Mouse (Mus musculus): ENCODE results near the gene Coa5. TPM values are rescaled to one million over a fixed set of nuclear protein-coding genes. Genes with fewer than 3 reads are reported as not detected.

Gene Coa5
- total RNA-seq (2021), result 10 to 100 TPM; 90.6 to 92.3 TPM
- long read RNA-seq, experiment 1, transcript Coa5-201 (3 exons, 3,863 nt), result major isoform, 130 of 162 reads
- long read RNA-seq, experiment 1, partial matches to known transcripts, result 0 of 162 reads
- long read RNA-seq, experiment 1, other reads (novel, unspliced or antisense), result 32 of 162 reads
- long read RNA-seq, experiment 2, transcript Coa5-201 (3 exons, 3,863 nt), result major isoform, 65 of 75 reads
- long read RNA-seq, experiment 2, partial matches to known transcripts, result 0 of 75 reads
- long read RNA-seq, experiment 2, other reads (novel, unspliced or antisense), result 10 of 75 reads

- DNase-seq (ENCODE audit: low spot score), result peak; percentile 96
These were observed at the start of gene Coa5, which contains the start of gene Unc50 for GRCm38 (mm10) chr1:37429366-37430296. Coa5 (minus strand) TSS chr1:37430103. Unc50 (plus strand) TSS chr1:37430139.

DNA sequence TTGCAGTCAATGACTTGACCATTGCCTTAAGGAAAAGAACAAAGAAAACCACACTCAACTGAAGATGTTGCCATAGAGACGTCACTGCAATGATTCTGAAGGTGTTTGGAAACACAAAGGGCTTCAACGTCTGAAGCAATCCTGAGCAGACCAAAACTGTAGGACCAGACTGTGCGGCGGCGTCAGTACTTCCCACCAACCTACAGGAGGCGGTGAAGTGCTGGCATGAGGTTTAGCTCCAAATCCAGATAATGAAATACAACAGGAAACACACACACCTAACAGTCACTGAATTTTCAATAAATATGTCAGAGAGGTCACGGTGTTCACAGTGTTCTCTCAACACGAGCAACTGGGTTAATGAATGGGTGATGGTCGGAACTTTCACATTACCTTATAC is 49.2 kb upstream of the Coa5 start:
- DNase-seq (ENCODE audit: low spot score), result no peak

- DNase-seq (ENCODE audit: low spot score), result no peak
These were observed 48.5 kb upstream of the Coa5 start for GRCm38 (mm10) chr1:37478416-37478815.

GRCm38 (mm10) chr1:37477928-37478327 is 48.0 kb upstream of the Coa5 start:
- no peak for DNase-seq (ENCODE audit: low spot score)

DNA sequence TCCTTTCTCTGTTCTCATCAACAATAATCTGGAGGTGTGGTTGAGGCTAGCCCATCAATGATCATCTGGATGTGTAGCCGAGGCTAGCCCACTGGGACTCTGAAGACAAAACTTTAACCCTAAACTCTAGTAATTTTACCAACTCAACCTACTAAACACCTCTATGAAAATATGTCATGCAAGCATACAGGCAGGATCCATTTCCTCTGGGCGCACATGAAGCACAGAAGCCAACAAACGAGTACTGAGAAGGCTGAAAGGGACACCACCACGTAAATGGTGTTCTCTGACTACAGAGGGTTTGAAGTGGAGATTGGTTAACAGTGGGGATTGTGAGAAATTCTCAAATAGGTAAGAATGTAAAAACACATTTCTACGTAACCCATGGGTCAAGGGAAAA is 47.3 kb upstream of the Coa5 start:
- no peak for DNase-seq (ENCODE audit: low spot score)

- DNase-seq (ENCODE audit: low spot score), result no peak
These were observed 45.4 kb upstream of the Coa5 start for GRCm38 (mm10) chr1:37475312-37475711.

DNA sequence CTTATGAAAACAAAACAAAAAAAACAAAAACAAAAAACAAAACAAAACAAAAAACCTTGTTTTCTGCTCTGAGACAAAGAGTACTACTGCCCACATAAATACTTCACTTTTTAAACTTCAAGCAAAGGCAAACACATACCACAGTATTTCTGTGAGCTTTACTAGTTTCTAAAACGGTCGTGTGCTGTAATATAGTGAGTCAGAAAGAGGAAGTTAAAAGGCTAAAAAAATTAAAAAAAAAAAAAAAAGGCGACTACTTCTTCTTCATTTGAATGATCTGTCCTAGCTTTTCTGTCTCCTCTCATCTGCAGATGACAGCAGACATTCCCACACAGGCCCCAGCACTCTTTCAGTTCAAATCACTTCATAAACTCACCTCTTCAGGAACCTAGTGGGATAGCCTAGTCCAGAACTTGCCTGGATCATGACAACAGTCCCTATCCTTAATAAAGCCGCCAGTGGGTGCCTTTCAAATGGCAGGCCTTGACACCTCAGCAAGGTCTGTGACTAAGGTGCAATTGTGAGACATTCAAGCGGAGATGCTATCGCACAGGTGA is 44.8 kb upstream of the Coa5 start:
- no peak for DNase-seq (ENCODE audit: low spot score)

GRCm38 (mm10) chr1:37474046-37474445 is 44.1 kb upstream of the Coa5 start:
- DNase-seq (ENCODE audit: low spot score), result no peak

GRCm38 (mm10) chr1:37473251-37473650 is 43.3 kb upstream of the Coa5 start:
- no peak for DNase-seq (ENCODE audit: low spot score)

GRCm38 (mm10) chr1:37471179-37472148 is 41.6 kb upstream of the Coa5 start:
- no peak for DNase-seq (ENCODE audit: low spot score)

- no peak for DNase-seq (ENCODE audit: low spot score)
These were observed 39.1 kb upstream of the Coa5 start for GRCm38 (mm10) chr1:37469007-37469406.

GRCm38 (mm10) chr1:37467806-37468205 is 37.9 kb upstream of the Coa5 start:
- no peak for DNase-seq (ENCODE audit: low spot score)

GRCm38 (mm10) chr1:37466322-37466995 is 36.6 kb upstream of the Coa5 start:
- no peak for DNase-seq (ENCODE audit: low spot score)

DNA sequence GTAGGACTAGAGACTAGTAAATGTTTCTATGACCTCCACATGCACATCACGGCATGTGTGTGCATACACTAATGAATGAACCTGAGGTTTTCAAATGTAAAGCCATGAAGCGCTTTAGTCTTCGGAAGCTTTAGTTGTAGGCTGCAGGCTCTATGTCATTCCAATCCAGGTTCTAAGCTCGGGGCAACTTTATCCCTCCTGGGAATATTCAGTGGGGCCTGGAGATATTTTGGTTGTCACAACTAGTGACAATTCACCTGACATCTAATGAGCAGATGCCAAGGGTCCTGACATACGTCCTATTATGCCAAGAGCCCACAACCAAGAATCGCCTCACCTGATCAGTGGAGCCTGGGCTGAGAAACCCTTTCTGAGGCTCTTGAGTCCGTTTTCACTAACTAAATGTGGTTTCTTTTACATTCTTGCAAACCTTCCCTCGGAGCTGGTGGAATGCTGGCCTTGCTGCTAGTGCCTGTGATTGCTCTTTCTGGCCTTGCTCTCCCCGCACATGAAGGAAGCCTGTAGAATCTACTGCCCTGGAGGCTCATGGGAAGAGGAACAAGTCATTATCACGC is 35.1 kb upstream of the Coa5 start:
- DNase-seq (ENCODE audit: low spot score), result no peak

DNA sequence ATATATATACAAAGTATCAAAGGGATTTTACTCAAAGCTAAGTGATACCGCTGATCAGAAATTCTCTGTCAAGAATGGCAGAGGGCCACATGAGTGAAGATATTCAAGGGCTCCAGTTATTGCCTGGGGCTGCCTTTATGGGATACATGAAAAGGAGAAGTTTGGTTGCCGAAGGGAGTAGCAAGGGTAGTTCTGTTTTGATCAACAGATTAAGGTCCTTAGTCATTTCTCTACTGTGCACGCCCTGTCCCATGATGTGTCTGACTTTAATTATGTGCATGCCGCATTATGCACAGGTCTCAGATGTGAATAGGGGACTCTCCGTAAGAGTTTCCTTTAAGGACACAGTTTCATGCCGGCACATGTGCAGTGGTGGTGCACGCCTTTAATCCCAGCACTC is 27.6 kb upstream of the Coa5 start:
- DNase-seq (ENCODE audit: low spot score), result no peak

GRCm38 (mm10) chr1:37451270-37451669 is 21.4 kb upstream of the Coa5 start:
- DNase-seq (ENCODE audit: low spot score), result no peak

DNA sequence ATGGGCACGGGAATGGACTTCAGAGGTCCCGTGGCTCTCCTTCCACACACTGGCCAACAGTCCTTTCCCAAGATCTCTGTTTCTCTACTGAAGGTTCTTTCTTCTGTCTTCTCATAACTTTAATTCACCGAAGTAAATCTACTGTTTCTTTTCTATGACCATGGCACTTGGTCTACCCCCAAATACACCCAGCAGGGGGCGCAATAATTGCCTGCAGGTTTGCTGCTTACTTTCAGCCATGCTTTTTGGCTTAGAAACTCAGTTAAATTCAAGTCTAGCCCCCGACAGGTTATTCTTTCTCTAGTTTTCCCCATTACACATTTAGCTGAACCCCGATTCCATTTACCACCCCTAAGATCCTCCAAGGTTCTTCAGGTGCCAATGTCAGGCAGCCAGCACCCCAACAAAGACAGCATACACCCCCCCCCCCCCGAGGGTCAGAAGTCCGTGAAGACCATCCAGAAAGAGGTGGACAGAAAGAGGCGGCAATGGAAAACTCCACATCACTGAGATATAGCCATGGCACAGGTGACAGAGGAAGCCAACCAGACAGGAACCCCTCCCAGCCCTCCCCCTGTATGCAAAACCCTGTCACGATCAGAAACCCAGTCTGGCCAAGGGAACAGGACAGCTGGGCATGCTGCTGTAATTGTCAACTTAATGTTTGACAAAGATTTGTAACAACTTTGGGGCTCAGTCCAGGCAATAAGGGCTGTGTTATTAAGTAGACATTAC is 18.6 kb upstream of the Coa5 start:
- DNase-seq (ENCODE audit: low spot score), result peak; percentile 46

GRCm38 (mm10) chr1:37442848-37443835 is 13.2 kb upstream of the Coa5 start:
- DNase-seq (ENCODE audit: low spot score), result no peak

All from gastrocnemius, adult 18-20 months (tissue).